Mouse (Mus musculus): ENCODE data around the gene Ccdc78. TPM values are rescaled to one million over a fixed set of nuclear protein-coding genes. Genes with fewer than 3 reads are reported as not detected.

The Ccdc78 gene
- polyA plus RNA-seq, 1 experiment from 2014 or later: 0.40 TPM

- peaks cover 51% of the 10 kb centered on the region for H3K36me3 ChIP-seq
- WGBS: 84% methylated on average over 14 of the region's 14 CpGs
- H3K27ac ChIP-seq: peak overlapping the region; percentile 13; the same call in 1 of the 2 replicates
- no peak for ATAC-seq (ENCODE audit: low FRiP score)
- no peak overlapping the region for H3K4me2 ChIP-seq (replicated peaks)
- no peak overlapping the region for H3K9ac ChIP-seq
- no peaks in the 10 kb centered on the region for H3K9me3 ChIP-seq (replicated peaks)
- H3K27me3 ChIP-seq: no peaks in the 10 kb centered on the region
- peaks cover 55% of the 10 kb centered on the region for H3K4me1 ChIP-seq
- no peak overlapping the region for H3K4me3 ChIP-seq
Measured at GRCm38 (mm10) chr17:25839455-25840235, 53.3 kb downstream of the Ccdc78 start.

Small RNAs within 50 kb of the gene (microRNA-seq; reads per million reads assigned to microRNA genes)
- gene Gm25083 (not detected), gene Mir3082 (not detected), gene Mir6966 (not detected)

Other genes with a start within 250 kb of the Ccdc78 start
- 11.8 and 12.7 TPM in 2 replicates for gene Sox8, start 215.9 kb upstream of the Ccdc78 start, polyA plus RNA-seq (2016; fragmentation: Nextera tagmentation; extraction: Ambion mirVana)
- gene Lmf1, start 207.5 kb upstream of the Ccdc78 start, polyA plus RNA-seq (2016; fragmentation: Nextera tagmentation; extraction: Ambion mirVana): 25.7 and 26.2 TPM in 2 replicates
- 0.54 and 0.77 TPM in 2 replicates for gene Gng13, start 69.4 kb upstream of the Ccdc78 start, polyA plus RNA-seq (2016; fragmentation: Nextera tagmentation; extraction: Ambion mirVana)
- 21.4 and 26.8 TPM in 2 replicates for gene Chtf18, start 59.2 kb upstream of the Ccdc78 start, polyA plus RNA-seq (2016; fragmentation: Nextera tagmentation; extraction: Ambion mirVana)
- gene Rpusd1, start 58.9 kb upstream of the Ccdc78 start, polyA plus RNA-seq (2016; fragmentation: Nextera tagmentation; extraction: Ambion mirVana): 19.3 and 20.3 TPM in 2 replicates
- gene Mslnl, start 50.5 kb upstream of the Ccdc78 start, polyA plus RNA-seq (2016; fragmentation: Nextera tagmentation; extraction: Ambion mirVana): not detected in 2 replicates
- gene Msln, start 32.2 kb upstream of the Ccdc78 start, polyA plus RNA-seq (2016; fragmentation: Nextera tagmentation; extraction: Ambion mirVana): 0.75 TPM in 1 of 2 replicates, not detected in the other
- 25.1 and 26.8 TPM in 2 replicates for gene Narfl, start 12.8 kb upstream of the Ccdc78 start, polyA plus RNA-seq (2016; fragmentation: Nextera tagmentation; extraction: Ambion mirVana)
- 98.4 and 105 TPM in 2 replicates for gene Haghl, start 907 bp upstream of the Ccdc78 start, polyA plus RNA-seq (2016; fragmentation: Nextera tagmentation; extraction: Ambion mirVana)
- gene Fam173a, start 6.3 kb downstream of the Ccdc78 start, polyA plus RNA-seq (2016; fragmentation: Nextera tagmentation; extraction: Ambion mirVana): 69.7 and 76.0 TPM in 2 replicates
- gene AC134908.4, start 9.1 kb downstream of the Ccdc78 start, polyA plus RNA-seq (2016; fragmentation: Nextera tagmentation; extraction: Ambion mirVana): 0.98 TPM in 1 of 2 replicates, not detected in the other
- 62.2 and 71.0 TPM in 2 replicates for gene Metrn, start 10.6 kb downstream of the Ccdc78 start, polyA plus RNA-seq (2016; fragmentation: Nextera tagmentation; extraction: Ambion mirVana)
- 22.8 and 23.5 TPM in 2 replicates for gene Fbxl16, start 22.5 kb downstream of the Ccdc78 start, polyA plus RNA-seq (2016; fragmentation: Nextera tagmentation; extraction: Ambion mirVana)
- 25.9 and 27.0 TPM in 2 replicates for gene Wdr24, start 37.0 kb downstream of the Ccdc78 start, polyA plus RNA-seq (2016; fragmentation: Nextera tagmentation; extraction: Ambion mirVana)
- 64.0 and 64.7 TPM in 2 replicates for gene Jmjd8, start 42.3 kb downstream of the Ccdc78 start, polyA plus RNA-seq (2016; fragmentation: Nextera tagmentation; extraction: Ambion mirVana)
- gene Stub1, start 46.8 kb downstream of the Ccdc78 start, polyA plus RNA-seq (2016; fragmentation: Nextera tagmentation; extraction: Ambion mirVana): 271 and 291 TPM in 2 replicates
- gene Rhbdl1, start 50.7 kb downstream of the Ccdc78 start, polyA plus RNA-seq (2016; fragmentation: Nextera tagmentation; extraction: Ambion mirVana): 6.1 and 7.5 TPM in 2 replicates
- gene Gm20683, start 55.2 kb downstream of the Ccdc78 start, polyA plus RNA-seq (2016; fragmentation: Nextera tagmentation; extraction: Ambion mirVana): 3.9 TPM in 2 replicates
- 18.5 and 19.4 TPM in 2 replicates for gene Rhot2, start 58.3 kb downstream of the Ccdc78 start, polyA plus RNA-seq (2016; fragmentation: Nextera tagmentation; extraction: Ambion mirVana)
- 30.0 and 31.2 TPM in 2 replicates for gene Wdr90, start 74.9 kb downstream of the Ccdc78 start, polyA plus RNA-seq (2016; fragmentation: Nextera tagmentation; extraction: Ambion mirVana)
- gene Mcrip2, start 82.2 kb downstream of the Ccdc78 start, polyA plus RNA-seq (2016; fragmentation: Nextera tagmentation; extraction: Ambion mirVana): 6.2 and 6.3 TPM in 2 replicates
- gene Mettl26, start 88.5 kb downstream of the Ccdc78 start, polyA plus RNA-seq (2016; fragmentation: Nextera tagmentation; extraction: Ambion mirVana): 48.7 and 53.2 TPM in 2 replicates
- 0.29 and 0.90 TPM in 2 replicates for gene Wfikkn1, start 94.3 kb downstream of the Ccdc78 start, polyA plus RNA-seq (2016; fragmentation: Nextera tagmentation; extraction: Ambion mirVana)
- 42.1 and 43.6 TPM in 2 replicates for gene Rab40c, start 133.1 kb downstream of the Ccdc78 start, polyA plus RNA-seq (2016; fragmentation: Nextera tagmentation; extraction: Ambion mirVana)
- gene Pigq, start 158.4 kb downstream of the Ccdc78 start, polyA plus RNA-seq (2016; fragmentation: Nextera tagmentation; extraction: Ambion mirVana): 53.6 and 57.5 TPM in 2 replicates
- 0.27 TPM in 1 of 2 replicates, not detected in the other for gene Nhlrc4, start 158.4 kb downstream of the Ccdc78 start, polyA plus RNA-seq (2016; fragmentation: Nextera tagmentation; extraction: Ambion mirVana)
- 0.17 and 0.18 TPM in 2 replicates for gene A930017K11Rik, start 166.0 kb downstream of the Ccdc78 start, polyA plus RNA-seq (2016; fragmentation: Nextera tagmentation; extraction: Ambion mirVana)
- gene Capn15, start 199.2 kb downstream of the Ccdc78 start, polyA plus RNA-seq (2016; fragmentation: Nextera tagmentation; extraction: Ambion mirVana): 32.5 and 32.6 TPM in 2 replicates

Measured in hindbrain, embryonic 12.5 days (tissue).